Mouse (Mus musculus) small intestine, adult 2 months (tissue): ENCODE measurements around the gene Myl6.

Experiments
- CTCF ChIP-seq: fragments of 200-500 bp; IDR thresholded peaks from 2 replicates; pipeline ENCODE4 v1.5.1; 2012; ENCODE audit warnings: low read depth, mild to moderate bottlenecking, control low read depth, inconsistent platforms, low read length, moderate library complexity, mixed read lengths; ENCODE audit not compliant: insufficient replicate concordance, insufficient read length; ENCODE audit errors: extremely low read depth
- POLR2A ChIP-seq: fragments of 200-500 bp; IDR thresholded peaks from 2 replicates; pipeline ENCODE4 v1.6.1; 2012; ENCODE audit warnings: low read depth, mild to moderate bottlenecking, control low read depth, inconsistent platforms, low read length, moderate library complexity

- TF ChIP-seq POLR2A, result no peak
- no peak for TF ChIP-seq CTCF
Observed at GRCm38 (mm10) chr10:128489380-128489779, 4.6 kb downstream of the Myl6 start.
